Mouse (Mus musculus) limb, embryonic 15.5 days (tissue): ENCODE results near the gene Noct. TPM values are rescaled to one million over a fixed set of nuclear protein-coding genes. Genes with fewer than 3 reads are reported as not detected.

Experiments used
- ATAC-seq: fragments of 200-750 bp; cut with Nextera tagmentation; 2 replicates; pipeline ENCODE4 v1.8.0; 2017; ENCODE audit warnings: low read depth, moderate TSS enrichment; ENCODE audit not compliant: insufficient number of reproducible peaks, low FRiP score, low TSS enrichment
- H3K27ac ChIP-seq: fragments of 300-500 bp; sonication (generic); 2 replicates; pipeline ENCODE4 v1.5.1; 2015; ENCODE audit warnings: moderate library complexity, mild to moderate bottlenecking, inconsistent platforms
- H3K27me3 ChIP-seq: fragments of 300-500 bp; sonication (generic); 2 replicates; pipeline ENCODE4 v1.6.1; 2015; ENCODE audit warnings: inconsistent platforms
- H3K36me3 ChIP-seq: fragments of 300-500 bp; sonication (generic); 2 replicates; pipeline ENCODE4 v1.6.1; 2015; ENCODE audit warnings: inconsistent platforms
- H3K4me1 ChIP-seq: fragments of 300-500 bp; sonication (generic); 2 replicates; pipeline ENCODE4 v1.6.1; 2015; ENCODE audit warnings: inconsistent platforms
- H3K4me2 ChIP-seq: fragments of 300-500 bp; sonication (generic); 2 replicates; pipeline ENCODE4 v1.6.1; 2015; ENCODE audit warnings: mild to moderate bottlenecking, inconsistent platforms
- H3K4me3 ChIP-seq: fragments of 300-500 bp; sonication (generic); 2 replicates; pipeline ENCODE4 v1.5.1; 2015; ENCODE audit warnings: mild to moderate bottlenecking, inconsistent platforms
- H3K9ac ChIP-seq: fragments of 300-500 bp; sonication (generic); 2 replicates; pipeline ENCODE4 v1.6.1; 2015; ENCODE audit warnings: inconsistent platforms
- H3K9me3 ChIP-seq: fragments of 300-500 bp; sonication (generic); 2 replicates; pipeline ENCODE4 v1.6.1; 2016; ENCODE audit warnings: inconsistent platforms
- WGBS: fragments of 180-500 bp; shearing (Covaris S2); methylation state at CpG from one replicate; pipeline ENCODE4 v1.1.7; 2015; 5-methylcytosine and 5-hydroxymethylcytosine counted together
- polyA plus RNA-seq: library from polyadenylated mRNA; unstranded; fragments of >200 nt; fragmentation: Nextera tagmentation; extraction: Ambion mirVana; gene quantifications from 2 replicates; pipeline ENCODE4 v1.2.1, GENCODE M21; 2015

Gene Noct
- polyA plus RNA-seq, 1 experiment from 2014 or later, result 8.7 TPM

- H3K4me3 ChIP-seq, result no peak overlapping the region
- ATAC-seq, result 0 out of 2 replicates have a peak, but pooled peaks have one; percentile 54
- H3K9ac ChIP-seq, result no peak overlapping the region
- no peak overlapping the region for H3K4me2 ChIP-seq
- H3K4me1 ChIP-seq, result peaks cover 19% of the 10 kb centered on the region
- H3K36me3 ChIP-seq, result no peaks in the 10 kb centered on the region
- 27% methylated on average over 13 of the region's 13 CpGs for WGBS
- H3K9me3 ChIP-seq, result no peaks in the 10 kb centered on the region
- no peak overlapping the region for H3K27ac ChIP-seq
- no peaks in the 10 kb centered on the region for H3K27me3 ChIP-seq
These were observed 9.9 kb downstream of the Noct start for GRCm38 (mm10) chr3:51233918-51234751.

- ATAC-seq, result no peak
- H3K9me3 ChIP-seq, result no peaks in the 10 kb centered on the region
- no peaks in the 10 kb centered on the region for H3K27me3 ChIP-seq
- H3K4me2 ChIP-seq, result no peak overlapping the region
- H3K4me1 ChIP-seq, result peaks cover 19% of the 10 kb centered on the region
- no peak overlapping the region for H3K27ac ChIP-seq
- H3K4me3 ChIP-seq, result no peak overlapping the region
- WGBS, result 71% methylated on average over 5 of the region's 5 CpGs
- H3K9ac ChIP-seq, result no peak overlapping the region
- H3K36me3 ChIP-seq, result no peaks in the 10 kb centered on the region
These were observed 10.5 kb downstream of the Noct start for GRCm38 (mm10) chr3:51234752-51235055.

- Histone ChIP-seq H3K4me2 (no peak overlapping the region), H3K27ac (no peak overlapping the region), H3K4me3 (no peak overlapping the region), H3K4me1 (peaks cover 14% of the 10 kb centered on the region), H3K9me3 (no peaks in the 10 kb centered on the region), H3K9ac (no peak overlapping the region), H3K27me3 (no peaks in the 10 kb centered on the region), H3K36me3 (no peaks in the 10 kb centered on the region)
- 70% methylated on average over 7 of the region's 7 CpGs for WGBS
- ATAC-seq, result no peak
These were observed 14.3 kb downstream of the Noct start for GRCm38 (mm10) chr3:51238515-51238914.

GRCm38 (mm10) chr3:51239541-51239940 is 15.3 kb downstream of the Noct start:
- no peak overlapping the region for H3K4me3 ChIP-seq
- H3K36me3 ChIP-seq, result no peaks in the 10 kb centered on the region
- no peak overlapping the region for H3K27ac ChIP-seq
- H3K4me2 ChIP-seq, result no peak overlapping the region
- WGBS, result 85% methylated on average over 3 of the region's 3 CpGs
- peaks cover 4% of the 10 kb centered on the region for H3K4me1 ChIP-seq
- H3K27me3 ChIP-seq, result no peaks in the 10 kb centered on the region
- ATAC-seq, result no peak
- H3K9me3 ChIP-seq, result no peaks in the 10 kb centered on the region
- H3K9ac ChIP-seq, result no peak overlapping the region

GRCm38 (mm10) chr3:51247704-51248103 is 23.5 kb downstream of the Noct start:
- H3K4me1 ChIP-seq, result peaks cover 6% of the 10 kb centered on the region
- WGBS, result 59% methylated on average over 16 of the region's 16 CpGs
- no peak overlapping the region for H3K4me3 ChIP-seq
- ATAC-seq, result no peak
- peak overlapping the region; percentile 4; the same call in 1 of the 2 replicates for H3K27ac ChIP-seq
- peaks cover 34% of the 10 kb centered on the region for H3K36me3 ChIP-seq
- no peak overlapping the region for H3K4me2 ChIP-seq
- no peak overlapping the region for H3K9ac ChIP-seq
- H3K9me3 ChIP-seq, result no peaks in the 10 kb centered on the region
- H3K27me3 ChIP-seq, result no peaks in the 10 kb centered on the region

- ATAC-seq, result no peak
- peaks cover 6% of the 10 kb centered on the region for H3K4me1 ChIP-seq
- H3K27ac ChIP-seq, result no peak overlapping the region
- H3K36me3 ChIP-seq, result peaks cover 43% of the 10 kb centered on the region
- no peak overlapping the region for H3K9ac ChIP-seq
- 89% methylated on average over 6 of the region's 6 CpGs for WGBS
- no peak overlapping the region for H3K4me2 ChIP-seq
- H3K9me3 ChIP-seq, result no peaks in the 10 kb centered on the region
- no peak overlapping the region for H3K4me3 ChIP-seq
- no peaks in the 10 kb centered on the region for H3K27me3 ChIP-seq
These were observed 24.4 kb downstream of the Noct start for GRCm38 (mm10) chr3:51248600-51248999.

GRCm38 (mm10) chr3:51249460-51249859 is 25.2 kb downstream of the Noct start:
- Histone ChIP-seq H3K4me1 (peaks cover 6% of the 10 kb centered on the region), H3K4me2 (no peak overlapping the region), H3K9me3 (no peaks in the 10 kb centered on the region), H3K36me3 (peaks cover 51% of the 10 kb centered on the region), H3K4me3 (no peak overlapping the region), H3K9ac (no peak overlapping the region), H3K27ac (no peak overlapping the region), H3K27me3 (no peaks in the 10 kb centered on the region)
- ATAC-seq, result no peak
- 85% methylated on average over 11 of the region's 11 CpGs for WGBS

- peaks cover 55% of the 10 kb centered on the region for H3K36me3 ChIP-seq
- WGBS, result 92% methylated on average over 13 of the region's 13 CpGs
- no peak overlapping the region for H3K27ac ChIP-seq
- H3K27me3 ChIP-seq, result no peaks in the 10 kb centered on the region
- H3K9me3 ChIP-seq, result no peaks in the 10 kb centered on the region
- no peak for ATAC-seq
- H3K9ac ChIP-seq, result no peak overlapping the region
- H3K4me2 ChIP-seq, result no peak overlapping the region
- H3K4me1 ChIP-seq, result peaks cover 6% of the 10 kb centered on the region
- H3K4me3 ChIP-seq, result no peak overlapping the region
These were observed 25.6 kb downstream of the Noct start for GRCm38 (mm10) chr3:51249866-51250265.

- Histone ChIP-seq H3K27ac (no peak overlapping the region), H3K9me3 (no peaks in the 10 kb centered on the region), H3K4me1 (peaks cover 6% of the 10 kb centered on the region), H3K4me3 (no peak overlapping the region), H3K9ac (no peak overlapping the region), H3K27me3 (no peaks in the 10 kb centered on the region), H3K4me2 (no peak overlapping the region), H3K36me3 (peaks cover 64% of the 10 kb centered on the region)
- no peak for ATAC-seq
- WGBS, result 75% methylated on average over 5 of the region's 5 CpGs
These were observed 26.8 kb downstream of the Noct start for GRCm38 (mm10) chr3:51251057-51251456.

- WGBS, result 96% methylated on average over 1 of the region's 1 CpGs
- H3K36me3 ChIP-seq, result peaks cover 76% of the 10 kb centered on the region
These were observed 28.0 kb downstream of the Noct start for GRCm38 (mm10) chr3:51252223-51252622.

GRCm38 (mm10) chr3:51252689-51253402 is 28.6 kb downstream of the Noct start:
- H3K27ac ChIP-seq, result no peak overlapping the region
- no peak overlapping the region for H3K4me2 ChIP-seq
- H3K9me3 ChIP-seq, result no peaks in the 10 kb centered on the region
- H3K9ac ChIP-seq, result no peak overlapping the region
- ATAC-seq, result no peak
- no peak overlapping the region for H3K4me3 ChIP-seq
- peaks cover 81% of the 10 kb centered on the region for H3K36me3 ChIP-seq
- H3K27me3 ChIP-seq, result no peaks in the 10 kb centered on the region
- 86% methylated on average over 12 of the region's 12 CpGs for WGBS
- 0 out of 2 replicates have a peak, but pooled peaks cover under 1% of the 10 kb centered on the region for H3K4me1 ChIP-seq

More at GRCm38 (mm10) chr3:51252223-51252622, 28.0 kb downstream of the Noct start:
- no peak overlapping the region for H3K4me3 ChIP-seq
- H3K9ac ChIP-seq, result no peak overlapping the region
- H3K4me1 ChIP-seq, result peaks cover 6% of the 10 kb centered on the region
- H3K27me3 ChIP-seq, result no peaks in the 10 kb centered on the region
- ATAC-seq, result no peak
- no peak overlapping the region for H3K4me2 ChIP-seq
- no peaks in the 10 kb centered on the region for H3K9me3 ChIP-seq
- H3K27ac ChIP-seq, result no peak overlapping the region

GRCm38 (mm10) chr3:51254784-51255183 is 30.5 kb downstream of the Noct start:
- Histone ChIP-seq H3K27me3 (no peaks in the 10 kb centered on the region), H3K9ac (no peak overlapping the region), H3K36me3 (peaks cover 87% of the 10 kb centered on the region), H3K27ac (no peak overlapping the region), H3K4me3 (no peak overlapping the region), H3K4me1 (no peaks in the 10 kb centered on the region), H3K4me2 (no peak overlapping the region), H3K9me3 (no peaks in the 10 kb centered on the region)
- WGBS, result 81% methylated on average over 7 of the region's 7 CpGs
- no peak for ATAC-seq
